Mouse (Mus musculus) spleen, adult 18-20 months (tissue): ENCODE measurements around the gene Mybpc3.
A peak's percentile ranks its signal among the peaks of the same experiment; 100 is the strongest.
"Not testable (repeated sequence)": the region's sequence is repeated elsewhere in the genome, so short reads cannot be mapped to it uniquely, and the experiment has no call there.

Experiments
- DNase-seq, 2 experiments: peaks; one replicate each; pipeline ENCODE4 v3.0.0; 2022; ENCODE audit warnings: mixed read lengths in 2 of 2

The Mybpc3 gene

GRCm38 (mm10) chr2:91088987-91089386, 29.0 kb upstream of the Mybpc3 start:
- no peak for DNase-seq

- DNase-seq: no peak
Observed at GRCm38 (mm10) chr2:91090208-91090607, 27.7 kb upstream of the Mybpc3 start.

GRCm38 (mm10) chr2:91090827-91091226, 27.1 kb upstream of the Mybpc3 start:
- no peak for DNase-seq

GRCm38 (mm10) chr2:91096524-91096923, 21.4 kb upstream of the Mybpc3 start:
- DNase-seq: peak; percentile 75 to 80

GRCm38 (mm10) chr2:91097015-91097414, 20.9 kb upstream of the Mybpc3 start:
- peak; percentile 50 to 58 for DNase-seq

GRCm38 (mm10) chr2:91098156-91098555, 19.8 kb upstream of the Mybpc3 start:
- DNase-seq: no peak

GRCm38 (mm10) chr2:91101124-91101740, 16.7 kb upstream of the Mybpc3 start:
- DNase-seq: peak; percentile 78 to 93

GRCm38 (mm10) chr2:91108156-91108555, 9.8 kb upstream of the Mybpc3 start:
- no peak for DNase-seq

GRCm38 (mm10) chr2:91109241-91109640, 8.7 kb upstream of the Mybpc3 start:
- DNase-seq: no peak

- no peak for DNase-seq
Observed at GRCm38 (mm10) chr2:91109807-91110385, 8.0 kb upstream of the Mybpc3 start.

- DNase-seq: no peak
Observed at GRCm38 (mm10) chr2:91110429-91110828, 7.5 kb upstream of the Mybpc3 start.

GRCm38 (mm10) chr2:91111832-91112231, 6.1 kb upstream of the Mybpc3 start:
- not testable (repeated sequence) for DNase-seq

- no peak for DNase-seq
Observed at GRCm38 (mm10) chr2:91112491-91112890, 5.5 kb upstream of the Mybpc3 start.

- no peak for DNase-seq
Observed at GRCm38 (mm10) chr2:91113334-91113733, 4.6 kb upstream of the Mybpc3 start.

GRCm38 (mm10) chr2:91113852-91114251, 4.1 kb upstream of the Mybpc3 start:
- DNase-seq: no peak

GRCm38 (mm10) chr2:91114781-91115577, 3.0 kb upstream of the Mybpc3 start:
- DNase-seq: peak; percentile 38 to 64

GRCm38 (mm10) chr2:91115578-91115970, 2.4 kb upstream of the Mybpc3 start:
- DNase-seq: no peak

- DNase-seq: no peak
Observed at GRCm38 (mm10) chr2:91116842-91117241, 1.1 kb upstream of the Mybpc3 start.

GRCm38 (mm10) chr2:91118647-91119046, 703 bp downstream of the Mybpc3 start:
- no peak for DNase-seq

GRCm38 (mm10) chr2:91119061-91119460, 1.1 kb downstream of the Mybpc3 start:
- no peak for DNase-seq

- no peak for DNase-seq
Observed at GRCm38 (mm10) chr2:91119551-91119950, 1.6 kb downstream of the Mybpc3 start.

GRCm38 (mm10) chr2:91120261-91120671, 2.3 kb downstream of the Mybpc3 start:
- DNase-seq: no peak

GRCm38 (mm10) chr2:91121011-91121410, 3.1 kb downstream of the Mybpc3 start:
- no peak for DNase-seq

GRCm38 (mm10) chr2:91121497-91121896, 3.6 kb downstream of the Mybpc3 start:
- no peak for DNase-seq
